Mouse (Mus musculus) hindbrain, embryonic 12.5 days (tissue): Measurements from ENCODE around the gene Zfp773. TPM values are rescaled to one million over a fixed set of nuclear protein-coding genes. Genes with fewer than 3 reads are reported as not detected.
A peak's percentile ranks its signal among the peaks of the same experiment; 100 is the strongest.
"Not testable (repeated sequence)": the region's sequence is repeated elsewhere in the genome, so short reads cannot be mapped to it uniquely, and the experiment has no call there.

Experiments
- ATAC-seq: fragments of 200-750 bp; cut with Nextera tagmentation; 2 replicates; pipeline ENCODE4 v1.8.0; 2017; ENCODE audit warnings: moderate TSS enrichment; ENCODE audit not compliant: low FRiP score
- H3K27ac ChIP-seq: fragments of 300-500 bp; sonication (generic); 2 replicates; pipeline ENCODE4 v1.5.1; 2016; ENCODE audit warnings: mild to moderate bottlenecking
- H3K27me3 ChIP-seq: fragments of 300-500 bp; sonication (generic); 2 replicates; pipeline ENCODE4 v1.6.1; 2016; ENCODE audit warnings: mild to moderate bottlenecking
- H3K36me3 ChIP-seq: fragments of 300-500 bp; sonication (generic); 2 replicates; pipeline ENCODE4 v1.6.1; 2016; ENCODE audit warnings: mild to moderate bottlenecking
- H3K4me1 ChIP-seq: fragments of 300-500 bp; sonication (generic); 2 replicates; pipeline ENCODE4 v1.6.1; 2016
- H3K4me2 ChIP-seq: fragments of 300-500 bp; sonication (generic); replicated peaks from 2 replicates; pipeline ENCODE4 v1.6.1; 2016; ENCODE audit warnings: mild to moderate bottlenecking
- H3K4me3 ChIP-seq: fragments of 300-500 bp; sonication (generic); 2 replicates; pipeline ENCODE4 v1.5.1; 2016; ENCODE audit warnings: mild to moderate bottlenecking
- H3K9ac ChIP-seq: fragments of 300-500 bp; sonication (generic); 2 replicates; pipeline ENCODE4 v1.6.1; 2016; ENCODE audit warnings: mild to moderate bottlenecking, moderate library complexity
- H3K9me3 ChIP-seq: fragments of 300-500 bp; sonication (generic); replicated peaks from 2 replicates; pipeline ENCODE4 v1.6.1; 2016; ENCODE audit warnings: mild to moderate bottlenecking
- WGBS: fragments of 180-500 bp; shearing (Covaris S2); methylation state at CpG from one replicate; pipeline ENCODE4 v1.1.7; 2016; 5-methylcytosine and 5-hydroxymethylcytosine counted together
- polyA plus RNA-seq: library from polyadenylated mRNA; unstranded; fragments of >200 nt; fragmentation: Nextera tagmentation; extraction: Ambion mirVana; gene quantifications from 2 replicates; pipeline ENCODE4 v1.2.1, GENCODE M21; 2016

Zfp773 gene
- 10.7 and 11.1 TPM in 2 replicates for polyA plus RNA-seq

DNA sequence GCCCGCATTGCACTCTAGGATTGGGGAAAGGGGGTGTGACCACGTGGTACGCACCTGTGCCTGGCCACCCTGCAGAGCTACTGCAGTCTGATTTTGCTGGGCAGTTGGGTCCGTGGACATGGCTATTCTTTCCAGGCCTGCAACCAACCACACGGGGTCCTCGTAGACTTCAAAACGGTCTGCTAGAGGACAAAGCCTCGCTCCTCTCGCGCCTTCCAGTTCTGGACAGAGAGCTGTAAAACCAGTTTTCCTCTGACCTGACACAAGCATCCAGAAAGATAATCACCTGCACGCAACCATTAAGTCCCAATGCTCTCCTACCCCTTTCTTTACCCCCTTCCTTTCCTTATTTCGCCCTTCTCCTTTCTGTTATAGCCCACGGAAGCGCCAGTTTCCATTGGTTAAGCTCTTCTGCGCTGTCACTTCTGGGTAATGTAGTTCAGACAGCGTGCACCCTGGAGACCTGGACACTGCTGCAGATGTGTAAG is at the start of gene Zfp773:
Gene Zfp773 (minus strand): TSS at position 377 of the 488 bp plus-strand sequence.
- Histone ChIP-seq H3K9ac (peak within 1 kb of the TSS; percentile 54), H3K27ac (peak within 1 kb of the TSS; percentile 66), H3K4me3 (peak within 1 kb of the TSS; percentile 37), H3K27me3 (no peaks in the 10 kb centered on the region), H3K9me3 (no peaks in the 10 kb centered on the region), H3K4me1 (peaks cover 7% of the 10 kb centered on the region; the same call in 1 of the 2 replicates), H3K4me2 (peak within 1 kb of the TSS; percentile 55), H3K36me3 (peaks cover 17% of the 10 kb centered on the region)
- ATAC-seq = peak; percentile 97
- WGBS = 7% methylated on average over 16 of the region's 16 CpGs

DNA sequence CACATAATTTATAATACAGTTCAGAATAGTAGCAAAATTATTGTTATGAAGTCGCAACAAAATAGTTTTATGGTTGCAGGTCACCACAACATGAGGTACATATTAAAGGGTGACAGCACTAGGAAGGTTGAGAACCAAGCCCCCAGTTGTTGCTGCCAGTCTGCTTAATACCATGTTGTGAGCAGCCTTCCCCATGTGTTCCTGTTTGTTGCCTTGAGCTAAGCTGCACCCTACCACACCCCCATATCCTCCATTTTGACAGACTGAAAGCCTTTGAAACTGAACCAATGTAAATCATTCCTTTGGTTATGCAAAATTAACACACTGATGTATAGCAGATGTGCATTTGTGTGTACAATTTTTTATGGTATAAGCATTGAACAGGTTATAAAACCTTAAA is 49.3 kb upstream of the Zfp773 start:
- Histone ChIP-seq H3K9me3 (no peaks in the 10 kb centered on the region; the same call in 1 of the 2 replicates), H3K27ac (no peak overlapping the region), H3K4me3 (no peak overlapping the region), H3K4me2 (no peak overlapping the region), H3K36me3 (peaks cover 29% of the 10 kb centered on the region), H3K4me1 (no peaks in the 10 kb centered on the region), H3K27me3 (no peaks in the 10 kb centered on the region), H3K9ac (no peak overlapping the region)
- ATAC-seq = no peak
- 85% methylated on average over 1 of the region's 1 CpGs for WGBS

DNA sequence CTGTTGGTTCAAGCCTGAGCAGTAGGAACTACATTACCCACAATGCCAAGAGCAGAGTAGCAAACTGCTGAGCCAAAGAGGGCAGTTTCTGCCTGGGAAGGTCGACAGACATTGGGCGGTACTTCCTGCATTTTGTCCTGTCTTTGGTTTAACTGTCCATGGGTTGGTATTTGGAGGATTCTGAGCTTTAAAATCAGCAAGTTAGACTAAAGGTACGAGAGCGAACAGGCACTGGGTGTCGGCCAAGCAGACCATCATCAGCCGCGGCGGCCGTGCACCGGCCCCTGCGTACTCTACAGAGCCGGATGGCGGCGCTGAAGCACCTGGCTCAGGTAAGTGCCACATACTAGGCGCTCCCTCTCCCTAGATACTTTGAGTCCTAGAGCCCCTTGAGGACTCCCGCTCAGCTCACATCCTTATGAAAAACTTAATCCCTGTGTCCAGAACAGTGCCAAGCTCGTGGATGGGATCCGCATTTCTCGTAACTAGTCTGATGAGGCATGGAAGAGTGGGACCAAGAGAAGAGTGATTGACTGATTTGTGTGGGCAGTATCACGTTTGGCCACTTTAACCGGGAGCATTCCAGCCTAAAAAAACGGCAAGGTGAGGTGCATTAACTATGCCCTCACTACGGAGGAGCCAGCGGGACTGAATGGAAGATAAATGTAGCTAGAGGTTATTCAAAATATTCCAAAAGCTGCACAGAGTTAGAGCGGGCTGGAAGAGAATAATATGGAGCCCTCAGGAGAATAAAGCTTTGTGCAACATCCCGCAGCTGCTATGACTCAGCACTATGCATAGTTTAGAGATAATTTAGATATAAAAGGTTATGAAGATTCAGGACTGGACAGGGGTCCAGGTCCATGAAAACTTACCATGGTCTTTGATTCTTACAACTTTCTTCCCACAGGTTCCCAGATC is 34.9 kb upstream of the Zfp773 start, which contains the start of gene Zfp418:
Gene Zfp418 (plus strand): TSS at position 104 of the 921 bp plus-strand sequence.
- peak within 1 kb of the TSS; percentile 69 for H3K9ac ChIP-seq
- peak; percentile 96 for ATAC-seq
- H3K27me3 ChIP-seq = no peaks in the 10 kb centered on the region
- no peaks in the 10 kb centered on the region for H3K9me3 ChIP-seq
- H3K4me1 ChIP-seq = 0 out of 2 replicates have a peak, but pooled peaks cover 5% of the 10 kb centered on the region
- H3K27ac ChIP-seq = no peak within 1 kb of the TSS
- H3K4me3 ChIP-seq = peak within 1 kb of the TSS; percentile 65
- peak within 1 kb of the TSS; percentile 63 for H3K4me2 ChIP-seq
- WGBS = 2% methylated on average over 26 of the region's 26 CpGs
- H3K36me3 ChIP-seq = peaks cover 13% of the 10 kb centered on the region

DNA sequence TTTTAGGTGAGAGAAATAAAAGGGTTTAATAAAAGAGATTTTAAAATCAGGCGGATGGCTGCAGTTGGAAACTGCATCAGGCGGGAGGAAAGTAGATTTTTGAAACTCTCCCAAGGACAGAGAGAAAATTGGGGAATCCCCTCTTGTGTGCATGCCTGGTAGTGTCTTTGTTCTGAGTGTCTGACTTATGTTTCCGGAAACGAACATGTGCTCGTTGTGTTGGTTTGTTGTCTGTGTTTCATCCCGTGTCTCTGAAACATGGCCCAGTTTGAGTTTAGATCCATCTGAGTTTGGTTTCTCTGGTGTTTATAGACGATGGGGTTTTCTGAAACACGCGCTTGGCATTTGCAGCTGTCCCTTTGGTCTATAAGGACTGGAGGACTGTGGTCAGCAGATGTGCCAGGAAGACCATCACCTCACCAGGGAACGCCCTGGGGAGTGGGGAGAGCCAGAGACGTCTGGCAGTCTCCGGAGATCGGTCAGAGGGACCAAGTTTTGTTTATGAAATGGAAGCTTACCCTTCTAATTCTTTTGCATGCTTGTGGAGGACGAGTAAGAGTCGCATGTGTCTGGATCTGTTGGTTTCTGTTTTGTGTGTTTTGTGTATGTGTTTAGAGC is 9.5 kb upstream of the Zfp773 start:
- WGBS = 91% methylated on average over 15 of the region's 15 CpGs
- H3K36me3 ChIP-seq = no peaks in the 10 kb centered on the region
- no peak for ATAC-seq
- no peak overlapping the region for H3K27ac ChIP-seq
- H3K4me3 ChIP-seq = no peak overlapping the region
- H3K4me1 ChIP-seq = no peaks in the 10 kb centered on the region
- 0 out of 2 replicates have a peak, but pooled peaks cover 4% of the 10 kb centered on the region for H3K9me3 ChIP-seq
- no peak overlapping the region for H3K9ac ChIP-seq
- no peak overlapping the region for H3K4me2 ChIP-seq
- no peaks in the 10 kb centered on the region for H3K27me3 ChIP-seq

DNA sequence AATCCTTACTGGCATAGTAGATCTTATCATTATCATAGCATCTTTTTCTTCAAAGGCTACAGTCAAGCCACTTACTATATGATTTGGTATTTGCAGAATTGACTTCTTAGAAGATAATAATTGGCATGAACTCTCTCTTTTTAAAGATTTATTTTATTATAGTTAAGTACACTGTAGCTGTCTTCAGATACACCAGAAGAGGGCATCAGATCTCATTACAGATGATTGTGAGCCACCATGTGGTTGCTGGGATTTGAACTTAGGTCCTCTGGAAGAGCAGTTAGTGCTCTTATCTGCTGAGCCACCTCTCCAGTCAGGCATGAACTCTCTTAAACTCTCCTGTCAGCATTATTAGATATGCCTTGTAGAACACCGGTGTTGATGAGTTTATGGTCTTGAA is 7.7 kb upstream of the Zfp773 start:
- 83% methylated on average over 1 of the region's 1 CpGs for WGBS
- H3K9me3 ChIP-seq = 0 out of 2 replicates have a peak, but pooled peaks cover 4% of the 10 kb centered on the region
- no peak overlapping the region for H3K27ac ChIP-seq
- H3K9ac ChIP-seq = no peak overlapping the region
- no peak for ATAC-seq
- H3K4me1 ChIP-seq = no peaks in the 10 kb centered on the region
- no peak overlapping the region for H3K4me2 ChIP-seq
- no peak overlapping the region for H3K4me3 ChIP-seq
- H3K27me3 ChIP-seq = no peaks in the 10 kb centered on the region
- H3K36me3 ChIP-seq = no peaks in the 10 kb centered on the region

DNA sequence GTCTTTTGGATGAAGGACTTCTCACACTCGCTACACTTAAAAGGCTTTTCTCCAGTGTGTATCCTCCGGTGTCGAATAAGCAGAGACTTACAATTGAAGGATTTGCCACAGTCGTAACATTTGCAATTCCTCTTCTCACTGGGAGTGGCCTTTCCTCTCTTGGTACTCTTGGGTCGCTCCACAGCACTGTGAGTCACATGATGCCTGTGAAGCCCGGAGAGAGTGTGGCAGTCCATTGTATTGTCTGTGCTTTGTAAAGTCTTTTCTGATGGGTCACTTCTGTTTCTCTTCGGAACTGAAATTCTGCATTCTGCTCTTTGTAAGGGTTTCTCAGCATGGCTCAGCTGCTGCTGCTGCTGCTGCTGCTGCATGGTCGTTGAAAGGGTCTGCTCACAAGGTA is 3.8 kb downstream of the Zfp773 start:
- no peak overlapping the region for H3K27ac ChIP-seq
- H3K4me3 ChIP-seq = no peak overlapping the region
- ATAC-seq = no peak
- WGBS = 77% methylated on average over 8 of the region's 8 CpGs
- H3K9me3 ChIP-seq = 0 out of 2 replicates have a peak, but pooled peaks cover 7% of the 10 kb centered on the region
- H3K27me3 ChIP-seq = no peaks in the 10 kb centered on the region
- no peak overlapping the region for H3K4me2 ChIP-seq
- peaks cover 27% of the 10 kb centered on the region for H3K36me3 ChIP-seq
- H3K4me1 ChIP-seq = peaks cover 7% of the 10 kb centered on the region; the same call in 1 of the 2 replicates
- no peak overlapping the region for H3K9ac ChIP-seq

DNA sequence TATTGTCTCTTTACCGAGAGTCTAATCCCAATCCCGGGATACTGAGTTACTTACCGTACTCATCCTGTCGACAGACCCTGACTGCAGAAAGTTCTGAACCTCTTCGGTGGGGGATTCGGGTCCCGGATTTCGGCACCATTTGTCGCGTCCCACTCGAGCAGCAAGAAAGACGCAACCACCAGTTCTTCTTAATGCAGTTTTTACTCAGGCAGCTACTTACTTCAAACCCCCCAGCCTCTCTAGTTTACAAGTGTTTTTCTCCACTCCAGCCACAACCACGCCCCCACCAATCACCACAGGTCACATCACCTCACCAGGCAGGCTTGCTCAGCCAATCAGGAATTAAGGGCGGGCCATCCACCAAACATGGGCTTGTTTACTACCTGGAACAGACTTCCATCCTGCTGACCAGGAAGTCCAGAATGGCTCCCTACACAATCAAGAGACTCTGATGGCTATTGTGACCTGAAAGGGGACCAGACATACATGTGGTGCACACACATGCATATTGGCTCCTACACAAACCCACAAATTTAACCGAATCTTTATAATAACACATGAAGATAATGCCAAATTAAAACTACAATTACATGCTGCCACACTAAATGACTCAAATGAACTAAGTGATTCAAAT is 5.9 kb downstream of the Zfp773 start:
- H3K4me1 ChIP-seq, H3K4me2 ChIP-seq, H3K4me3 ChIP-seq, ATAC-seq, H3K9ac ChIP-seq, H3K27me3 ChIP-seq, H3K9me3 ChIP-seq, H3K27ac ChIP-seq: not testable (repeated sequence)
- WGBS = 93% methylated on average over 15 of the region's 15 CpGs
- H3K36me3 ChIP-seq = peaks cover 27% of the 10 kb centered on the region

DNA sequence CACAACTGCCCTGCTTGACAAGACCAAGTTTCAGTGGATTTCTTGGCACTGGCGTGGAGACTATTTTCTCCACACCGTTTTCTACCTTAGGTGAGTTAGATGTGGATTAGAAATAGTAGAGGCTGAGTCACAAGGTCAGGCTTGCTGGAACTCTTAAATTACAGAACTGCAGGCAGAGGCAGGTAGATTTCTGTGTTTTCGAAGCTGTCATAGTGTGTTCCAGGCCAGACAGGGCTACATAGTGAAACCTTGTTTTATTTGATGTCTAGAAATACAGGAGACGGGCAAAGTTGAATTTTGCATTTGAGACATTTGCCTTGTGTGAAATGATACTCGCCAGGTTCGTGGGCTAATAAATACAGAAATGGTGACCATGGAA is 15.0 kb downstream of the Zfp773 start:
- no peak overlapping the region for H3K9ac ChIP-seq
- peak overlapping the region; percentile 56 for H3K4me2 ChIP-seq
- ATAC-seq = no peak
- H3K36me3 ChIP-seq = peaks cover 23% of the 10 kb centered on the region
- peaks cover 10% of the 10 kb centered on the region for H3K4me1 ChIP-seq
- no peaks in the 10 kb centered on the region for H3K9me3 ChIP-seq
- H3K27ac ChIP-seq = no peak overlapping the region
- H3K4me3 ChIP-seq = peak overlapping the region; percentile 55
- WGBS = 56% methylated on average over 6 of the region's 6 CpGs
- H3K27me3 ChIP-seq = no peaks in the 10 kb centered on the region

DNA sequence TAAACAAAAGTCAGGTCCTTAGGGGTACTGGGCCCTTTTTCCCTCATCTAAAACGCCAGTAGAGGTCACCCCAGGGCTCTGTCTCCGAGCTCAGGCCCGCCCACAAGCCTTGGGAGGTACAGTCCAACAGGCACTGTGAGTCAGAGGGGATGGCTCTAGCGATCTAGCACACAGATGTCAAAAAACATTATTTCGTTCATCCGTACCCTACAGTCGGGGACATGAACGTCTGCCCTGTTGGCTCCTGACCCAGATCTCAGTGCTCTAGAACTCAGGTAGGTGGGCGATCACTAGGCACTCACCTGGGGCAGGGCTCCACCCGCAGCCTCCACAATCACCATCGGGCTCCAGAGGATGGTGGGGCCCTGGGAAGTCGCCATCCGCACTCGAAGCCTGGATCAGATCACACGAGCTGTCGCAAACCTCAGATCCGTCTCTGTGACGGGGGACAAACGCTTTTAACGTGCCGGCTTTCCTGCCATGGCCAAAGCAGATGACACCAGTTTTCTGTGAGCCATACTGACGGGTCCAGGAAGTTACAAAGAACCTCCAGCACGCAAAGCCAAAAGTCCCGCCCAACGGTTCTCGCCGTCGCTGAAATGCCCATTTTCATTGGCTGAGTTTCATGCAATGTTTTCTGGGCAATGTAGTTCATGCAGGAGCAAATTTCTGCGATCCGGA is 15.5 kb downstream of the Zfp773 start, which contains the start of gene Zfp954:
Gene Zfp954 (minus strand): TSS at position 568 of the 681 bp plus-strand sequence.
- peak within 1 kb of the TSS; percentile 65 for H3K9ac ChIP-seq
- H3K4me3 ChIP-seq = peak within 1 kb of the TSS; percentile 55
- no peak within 1 kb of the TSS for H3K27ac ChIP-seq
- ATAC-seq = peak; percentile 92
- WGBS = under 1% methylated on average over 30 of the region's 30 CpGs
- no peaks in the 10 kb centered on the region for H3K9me3 ChIP-seq
- no peaks in the 10 kb centered on the region for H3K27me3 ChIP-seq
- H3K4me2 ChIP-seq = peak within 1 kb of the TSS; percentile 56
- peaks cover 29% of the 10 kb centered on the region for H3K36me3 ChIP-seq
- peaks cover 10% of the 10 kb centered on the region for H3K4me1 ChIP-seq

DNA sequence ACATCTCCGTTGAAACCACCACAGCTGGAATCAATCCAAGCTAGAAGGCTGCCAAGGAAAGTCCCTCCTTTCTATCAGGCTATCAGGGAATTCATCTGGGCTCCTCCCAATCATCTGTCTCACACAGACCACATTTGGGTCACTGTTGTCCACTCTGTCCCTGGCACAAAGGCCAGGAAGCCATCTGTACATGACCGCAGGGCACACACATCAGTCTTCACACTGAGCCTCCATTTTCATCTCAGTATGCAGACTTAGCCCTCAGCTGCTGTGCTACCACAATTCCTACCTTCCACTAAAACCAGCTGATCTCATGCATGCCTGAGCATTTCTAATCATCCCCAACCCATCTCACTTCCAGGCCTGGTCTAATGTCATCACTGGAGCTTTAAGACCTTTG is 18.1 kb downstream of the Zfp773 start:
- Histone ChIP-seq H3K4me1 (peaks cover 10% of the 10 kb centered on the region), H3K4me2 (no peak overlapping the region), H3K27me3 (no peaks in the 10 kb centered on the region), H3K9me3 (no peaks in the 10 kb centered on the region), H3K27ac (no peak overlapping the region), H3K36me3 (peaks cover 54% of the 10 kb centered on the region), H3K9ac (no peak overlapping the region), H3K4me3 (no peak overlapping the region)
- ATAC-seq = no peak
- WGBS = 97% methylated on average over 2 of the region's 2 CpGs

DNA sequence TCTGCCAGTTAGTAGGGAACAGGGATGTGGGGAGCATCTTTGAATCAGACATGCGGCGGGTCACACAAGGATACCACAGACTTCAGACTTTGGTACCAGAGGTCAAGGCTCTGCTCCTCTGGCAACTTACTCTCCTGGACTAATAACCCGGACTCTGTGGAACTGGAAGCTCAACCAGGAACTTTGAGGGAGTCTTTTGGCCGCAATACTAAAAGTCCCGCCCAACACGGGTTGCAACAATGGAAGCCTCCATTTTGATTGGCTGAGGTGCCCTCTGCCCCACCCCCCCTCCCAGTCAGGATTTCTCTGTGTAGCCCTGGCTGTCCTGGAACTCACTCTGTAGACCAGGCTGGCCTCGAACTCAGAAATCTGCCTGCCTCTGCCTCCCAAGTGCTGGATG is 28.1 kb downstream of the Zfp773 start:
- Histone ChIP-seq H3K27ac (no peak overlapping the region), H3K27me3 (no peaks in the 10 kb centered on the region), H3K4me1 (no peaks in the 10 kb centered on the region), H3K4me2 (no peak overlapping the region), H3K4me3 (no peak overlapping the region), H3K9me3 (peaks cover 15% of the 10 kb centered on the region), H3K36me3 (peaks cover 10% of the 10 kb centered on the region), H3K9ac (no peak overlapping the region)
- no peak for ATAC-seq
- 86% methylated on average over 7 of the region's 7 CpGs for WGBS
